Mouse (Mus musculus) neural tube, embryonic 14.5 days (tissue): ENCODE data around the gene Tbc1d9. TPM values are rescaled to one million over a fixed set of nuclear protein-coding genes. Genes with fewer than 3 reads are reported as not detected.

ENCODE experiments used
- ATAC-seq: fragments of 200-750 bp; cut with Nextera tagmentation; 2 replicates; pipeline ENCODE4 v1.8.0; 2017; ENCODE audit warnings: low read depth, mild to moderate bottlenecking, moderate TSS enrichment, moderate library complexity
- H3K27ac ChIP-seq: fragments of 300-500 bp; sonication (generic); 2 replicates; pipeline ENCODE4 v1.5.1; 2014; ENCODE audit warnings: low read depth, mild to moderate bottlenecking, control low read depth, low read length, moderate library complexity, mixed read lengths
- H3K27me3 ChIP-seq: fragments of 300-500 bp; sonication (generic); 2 replicates; pipeline ENCODE4 v1.6.1; 2014; ENCODE audit warnings: low read length; ENCODE audit not compliant: control insufficient read depth, insufficient read depth
- H3K36me3 ChIP-seq: fragments of 300-500 bp; sonication (generic); 2 replicates; pipeline ENCODE4 v1.6.1; 2014; ENCODE audit warnings: low read length, mixed read lengths; ENCODE audit not compliant: control insufficient read depth, insufficient read depth
- H3K4me1 ChIP-seq: fragments of 300-500 bp; sonication (generic); 2 replicates; pipeline ENCODE4 v1.6.1; 2014; ENCODE audit warnings: low read length; ENCODE audit not compliant: control insufficient read depth, insufficient read depth
- H3K4me2 ChIP-seq: fragments of 300-500 bp; sonication (generic); 2 replicates; pipeline ENCODE4 v1.6.1; 2014; ENCODE audit warnings: mild to moderate bottlenecking, low read depth, low read length, control low read depth
- H3K4me3 ChIP-seq: fragments of 300-500 bp; sonication (generic); 2 replicates; pipeline ENCODE4 v1.5.1; 2014; ENCODE audit warnings: low read depth, low read length, control low read depth, mixed read lengths
- H3K9ac ChIP-seq: fragments of 300-500 bp; sonication (generic); replicated peaks from 2 replicates; pipeline ENCODE4 v1.6.1; 2014; ENCODE audit warnings: low read depth, mild to moderate bottlenecking, control low read depth, low read length, mixed read lengths
- H3K9me3 ChIP-seq: fragments of 300-500 bp; sonication (generic); 2 replicates; pipeline ENCODE4 v1.6.1; 2016; ENCODE audit warnings: low read length; ENCODE audit not compliant: control insufficient read depth
- WGBS: fragments of 180-500 bp; shearing (Covaris S2); extraction: QIAGEN DNeasy Blood & Tissue Kit; methylation state at CpG from one replicate; pipeline ENCODE4 v1.1.7; 2014; 5-methylcytosine and 5-hydroxymethylcytosine counted together
- polyA plus RNA-seq: library from polyadenylated mRNA; unstranded; fragments of >200 nt; fragmentation: Nextera tagmentation; extraction: Ambion mirVana; gene quantifications from 2 replicates; pipeline ENCODE4 v1.2.1, GENCODE M21; 2014

Gene Tbc1d9
- polyA plus RNA-seq, 1 experiment from 2014 or later = 19.7 TPM

- ATAC-seq = no peak
- Histone ChIP-seq H3K27ac (no peak overlapping the region), H3K4me1 (no peaks in the 10 kb centered on the region), H3K4me3 (no peak overlapping the region), H3K27me3 (no peaks in the 10 kb centered on the region), H3K36me3 (no peaks in the 10 kb centered on the region), H3K9ac (no peak overlapping the region), H3K9me3 (no peaks in the 10 kb centered on the region), H3K4me2 (no peak overlapping the region)
- 80% methylated on average over 5 of the region's 5 CpGs for WGBS
These were observed 49.9 kb downstream of the Tbc1d9 start for GRCm38 (mm10) chr8:83215065-83215464.

- Histone ChIP-seq H3K36me3 (no peaks in the 10 kb centered on the region), H3K4me1 (no peaks in the 10 kb centered on the region), H3K9ac (no peak overlapping the region), H3K27ac (no peak overlapping the region), H3K4me2 (no peak overlapping the region), H3K9me3 (no peaks in the 10 kb centered on the region), H3K27me3 (no peaks in the 10 kb centered on the region), H3K4me3 (no peak overlapping the region)
- no peak for ATAC-seq
- WGBS = 82% methylated on average over 6 of the region's 6 CpGs
These were observed 51.4 kb downstream of the Tbc1d9 start for GRCm38 (mm10) chr8:83216520-83216919.

GRCm38 (mm10) chr8:83217196-83217595 is 52.0 kb downstream of the Tbc1d9 start:
- H3K9ac ChIP-seq = no peak overlapping the region

GRCm38 (mm10) chr8:83217891-83218290 is 52.7 kb downstream of the Tbc1d9 start:
- Histone ChIP-seq H3K27ac (no peak overlapping the region), H3K27me3 (no peaks in the 10 kb centered on the region), H3K9ac (no peak overlapping the region), H3K4me1 (no peaks in the 10 kb centered on the region), H3K36me3 (no peaks in the 10 kb centered on the region), H3K9me3 (no peaks in the 10 kb centered on the region), H3K4me2 (no peak overlapping the region), H3K4me3 (no peak overlapping the region)
- 94% methylated on average over 2 of the region's 2 CpGs for WGBS
- no peak for ATAC-seq

More at GRCm38 (mm10) chr8:83217196-83217595, 52.0 kb downstream of the Tbc1d9 start:
- 91% methylated on average over 9 of the region's 9 CpGs for WGBS
- H3K9me3 ChIP-seq = no peaks in the 10 kb centered on the region
- no peaks in the 10 kb centered on the region for H3K36me3 ChIP-seq
- no peaks in the 10 kb centered on the region for H3K4me1 ChIP-seq
- ATAC-seq = no peak
- H3K27ac ChIP-seq = no peak overlapping the region
- no peak overlapping the region for H3K4me2 ChIP-seq
- no peaks in the 10 kb centered on the region for H3K27me3 ChIP-seq
- no peak overlapping the region for H3K4me3 ChIP-seq

GRCm38 (mm10) chr8:83219392-83219791 is 54.2 kb downstream of the Tbc1d9 start:
- no peaks in the 10 kb centered on the region for H3K9me3 ChIP-seq
- 78% methylated on average over 8 of the region's 8 CpGs for WGBS

GRCm38 (mm10) chr8:83220746-83221145 is 55.6 kb downstream of the Tbc1d9 start:
- Histone ChIP-seq H3K4me3 (no peak overlapping the region), H3K4me2 (no peak overlapping the region), H3K4me1 (0 out of 2 replicates have a peak, but pooled peaks cover 3% of the 10 kb centered on the region), H3K27ac (no peak overlapping the region), H3K36me3 (no peaks in the 10 kb centered on the region), H3K9me3 (no peaks in the 10 kb centered on the region), H3K27me3 (no peaks in the 10 kb centered on the region), H3K9ac (no peak overlapping the region)
- no peak for ATAC-seq
- WGBS = 64% methylated on average over 3 of the region's 3 CpGs

More at GRCm38 (mm10) chr8:83219392-83219791, 54.2 kb downstream of the Tbc1d9 start:
- Histone ChIP-seq H3K27ac (no peak overlapping the region), H3K36me3 (no peaks in the 10 kb centered on the region), H3K4me1 (0 out of 2 replicates have a peak, but pooled peaks cover 3% of the 10 kb centered on the region), H3K4me2 (no peak overlapping the region), H3K9ac (no peak overlapping the region), H3K27me3 (no peaks in the 10 kb centered on the region), H3K4me3 (no peak overlapping the region)
- ATAC-seq = no peak

GRCm38 (mm10) chr8:83224754-83225416 is 59.7 kb downstream of the Tbc1d9 start:
- no peak overlapping the region for H3K27ac ChIP-seq
- 33% methylated on average over 5 of the region's 5 CpGs for WGBS
- H3K9me3 ChIP-seq = no peaks in the 10 kb centered on the region
- ATAC-seq = peak; percentile 90
- no peaks in the 10 kb centered on the region for H3K27me3 ChIP-seq
- H3K9ac ChIP-seq = no peak overlapping the region
- no peak overlapping the region for H3K4me2 ChIP-seq
- 0 out of 2 replicates have a peak, but pooled peaks cover 3% of the 10 kb centered on the region for H3K4me1 ChIP-seq
- H3K4me3 ChIP-seq = no peak overlapping the region
- no peaks in the 10 kb centered on the region for H3K36me3 ChIP-seq

- Histone ChIP-seq H3K4me1 (0 out of 2 replicates have a peak, but pooled peaks cover 3% of the 10 kb centered on the region), H3K9ac (no peak overlapping the region), H3K4me3 (no peak overlapping the region), H3K4me2 (no peak overlapping the region), H3K27ac (no peak overlapping the region), H3K27me3 (no peaks in the 10 kb centered on the region), H3K36me3 (no peaks in the 10 kb centered on the region), H3K9me3 (no peaks in the 10 kb centered on the region)
- ATAC-seq = 0 out of 2 replicates have a peak, but pooled peaks have one; percentile 46
- WGBS = 85% methylated on average over 2 of the region's 2 CpGs
These were observed 60.4 kb downstream of the Tbc1d9 start for GRCm38 (mm10) chr8:83225598-83225997.

GRCm38 (mm10) chr8:83227336-83227735 is 62.2 kb downstream of the Tbc1d9 start:
- Histone ChIP-seq H3K9ac (no peak overlapping the region), H3K27me3 (no peaks in the 10 kb centered on the region), H3K36me3 (no peaks in the 10 kb centered on the region), H3K9me3 (no peaks in the 10 kb centered on the region), H3K4me2 (no peak overlapping the region), H3K4me3 (no peak overlapping the region), H3K4me1 (0 out of 2 replicates have a peak, but pooled peaks cover 3% of the 10 kb centered on the region), H3K27ac (no peak overlapping the region)
- ATAC-seq = no peak
- 92% methylated on average over 5 of the region's 5 CpGs for WGBS
